Mouse (Mus musculus): ENCODE results near the gene Cd247.

DNA sequence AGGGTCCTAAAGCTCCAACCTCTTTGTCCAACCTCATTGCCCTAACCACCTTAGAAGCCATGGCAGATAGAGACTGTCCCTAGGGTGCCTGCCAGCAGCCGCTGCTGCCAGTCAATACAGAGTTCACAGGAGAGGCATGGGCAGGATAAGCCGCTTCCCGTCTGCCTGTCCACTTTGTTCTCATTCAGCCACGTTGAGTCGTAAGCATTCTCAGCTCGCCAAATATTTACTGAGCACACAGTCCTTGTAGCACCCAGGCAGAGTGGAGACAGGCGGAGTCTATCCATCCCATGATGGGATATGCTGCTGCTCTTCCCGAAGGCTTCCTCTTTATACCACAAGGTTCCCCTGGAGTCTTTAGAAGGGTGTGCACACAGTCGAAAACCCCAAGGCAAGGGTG, 28.8 kb downstream of the Cd247 start:
- TF ChIP-seq MYOG (IDR thresholded peaks at IDR 0.05; ENCODE audit: control insufficient read depth in 1 of 3, insufficient read depth in 1 of 3, insufficient read length in 2 of 3, low read depth in 2 of 3) (no peak), POLR2A (IDR thresholded peaks at IDR 0.05; ENCODE audit: insufficient read length, low read depth) (no peak), TCF12 (IDR thresholded peaks at IDR 0.05; ENCODE audit: insufficient read depth, poor library complexity, severe bottlenecking) (no peak), USF1 (IDR thresholded peaks at IDR 0.05; ENCODE audit: low read depth) (no peak), E2F4 (IDR thresholded peaks at IDR 0.05; ENCODE audit: insufficient read depth) (no peak), MYOD1 (IDR thresholded peaks at IDR 0.05; ENCODE audit: control insufficient read depth in 1 of 3, insufficient read length in 2 of 3, low read depth in 2 of 3) (peak in 1 of 3 experiments; percentile 35), MAX (IDR thresholded peaks at IDR 0.05; ENCODE audit: low read depth) (no peak), POLR2AphosphoS2 (IDR thresholded peaks at IDR 0.05; ENCODE audit: insufficient read length, low read depth) (no peak), CEBPB (IDR thresholded peaks at IDR 0.05; ENCODE audit: insufficient read depth, poor library complexity, severe bottlenecking) (no peak), SRF (IDR thresholded peaks at IDR 0.05; ENCODE audit: control insufficient read depth, insufficient read length, low read depth) (no peak), REST (IDR thresholded peaks at IDR 0.05; ENCODE audit: insufficient read depth, insufficient read length) (no peak), TCF3 (IDR thresholded peaks at IDR 0.05; ENCODE audit: insufficient read length, low read depth) (no peak)
